Mouse (Mus musculus) cerebellum, adult 9-10 months (tissue): ENCODE results near the gene Atl1.

Source experiments
- DNase-seq: peaks from one replicate; pipeline ENCODE4 v3.0.0; 2022

The Atl1 gene

DNA sequence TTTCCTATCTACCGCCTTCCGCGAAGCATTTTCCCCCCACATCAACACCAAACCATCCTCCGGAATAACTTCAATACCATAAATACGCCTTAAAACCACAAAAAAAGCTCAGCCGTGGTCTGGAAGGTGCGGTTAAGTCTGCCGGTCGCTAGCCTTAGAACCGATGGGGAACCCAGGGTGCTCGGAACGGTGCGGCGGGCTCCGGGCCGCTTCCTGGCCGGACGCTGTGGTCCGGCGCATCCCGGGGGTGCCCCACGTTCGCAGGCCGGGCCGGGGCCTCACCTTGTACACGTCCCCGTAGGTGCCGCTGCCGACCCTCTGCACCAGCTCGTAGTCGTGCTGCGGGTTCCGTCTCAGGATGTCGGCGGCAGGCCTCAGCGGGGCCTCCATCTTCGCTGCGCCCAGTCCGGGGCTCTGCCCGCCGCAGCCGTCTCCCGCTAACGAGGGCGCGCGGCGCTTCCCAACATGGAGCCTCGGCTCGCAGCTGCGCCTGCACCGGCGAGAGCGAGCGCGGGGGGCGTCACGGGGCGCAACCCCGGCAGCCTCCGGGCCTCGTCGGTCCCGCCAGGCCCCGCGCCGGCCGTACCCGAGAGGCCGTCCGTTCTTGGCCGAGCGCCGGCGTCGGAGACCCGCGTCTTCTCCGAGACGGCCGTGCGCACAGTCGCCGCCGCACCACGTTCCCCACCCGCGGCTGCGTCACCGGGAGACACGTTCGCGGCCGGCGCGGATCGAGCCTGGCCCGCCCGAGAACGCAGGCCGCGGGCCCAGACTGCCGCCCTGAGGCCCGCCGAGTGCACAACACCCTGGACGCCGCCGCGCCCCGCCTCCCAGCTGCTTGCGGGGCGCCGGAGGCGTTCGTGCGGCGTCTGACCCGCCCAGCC lies at the start of gene Atl1, which contains the start of gene Map4k5:
TSS of gene Atl1 (plus strand) at position 244 of the 881 bp plus-strand sequence.
TSS of gene Map4k5 (minus strand) at position 830 of the 881 bp plus-strand sequence.
- DNase-seq: peak; percentile 86

DNA sequence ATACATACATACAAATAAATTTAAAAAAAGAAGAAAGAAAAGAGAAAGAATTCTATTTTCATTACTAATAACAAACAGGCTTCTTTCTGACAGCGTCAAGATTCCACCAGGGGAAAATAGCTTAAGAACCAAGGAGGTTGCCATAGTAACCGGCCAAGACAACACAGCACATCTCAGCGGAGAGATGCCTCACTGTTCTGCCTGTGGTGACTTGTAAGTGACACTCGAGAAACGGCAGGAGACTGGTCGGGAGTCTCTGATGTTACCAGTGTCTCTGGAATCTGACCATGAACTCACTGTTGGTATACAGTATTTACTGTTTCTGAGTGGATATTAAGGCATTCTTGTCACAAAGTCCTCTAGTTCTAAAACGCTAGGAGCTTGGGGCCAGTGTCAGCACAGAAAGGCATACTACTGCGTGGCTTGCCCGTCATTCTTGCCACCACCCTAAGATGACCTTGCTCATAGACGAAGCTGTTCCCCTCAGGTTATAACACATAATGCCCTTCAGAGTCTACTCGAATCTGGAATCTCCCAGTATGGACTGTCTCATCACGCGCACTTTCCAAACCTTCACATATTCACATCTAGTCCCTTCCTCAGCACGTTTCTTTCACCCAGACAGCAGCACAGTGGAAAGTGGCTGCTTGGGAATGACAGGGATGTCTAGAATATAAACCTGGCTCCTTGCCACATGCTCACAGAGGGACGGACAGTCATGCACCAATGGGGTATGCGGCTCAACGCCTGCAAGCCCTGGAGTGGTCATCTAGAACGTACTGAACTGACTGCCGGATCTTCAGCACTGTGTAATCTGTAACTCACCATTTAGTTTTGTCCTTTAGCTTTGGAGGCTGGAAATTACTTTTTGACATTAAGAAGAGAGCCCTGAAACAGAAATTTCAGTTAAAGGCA lies 48.6 kb upstream of the Atl1 start:
- DNase-seq: no peak

DNA sequence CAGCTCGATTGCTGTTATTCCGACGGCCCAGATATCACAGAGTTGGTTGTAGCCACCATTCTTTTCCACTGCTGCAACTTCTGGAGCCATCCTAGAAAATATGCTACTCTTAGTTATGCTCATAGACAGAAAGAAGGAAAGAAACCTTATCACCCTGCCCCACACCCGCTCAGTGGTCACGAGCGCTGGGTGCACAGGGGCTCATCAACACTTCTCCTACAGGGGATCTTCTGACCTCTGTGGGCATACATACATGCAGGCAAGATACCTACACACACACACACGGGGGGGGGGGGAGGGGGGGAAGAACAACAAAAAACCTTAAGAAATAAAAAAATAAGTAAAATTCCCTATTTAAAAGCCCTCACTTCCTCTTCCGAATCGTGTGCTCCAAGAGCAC lies 46.7 kb upstream of the Atl1 start:
- no peak for DNase-seq

DNA sequence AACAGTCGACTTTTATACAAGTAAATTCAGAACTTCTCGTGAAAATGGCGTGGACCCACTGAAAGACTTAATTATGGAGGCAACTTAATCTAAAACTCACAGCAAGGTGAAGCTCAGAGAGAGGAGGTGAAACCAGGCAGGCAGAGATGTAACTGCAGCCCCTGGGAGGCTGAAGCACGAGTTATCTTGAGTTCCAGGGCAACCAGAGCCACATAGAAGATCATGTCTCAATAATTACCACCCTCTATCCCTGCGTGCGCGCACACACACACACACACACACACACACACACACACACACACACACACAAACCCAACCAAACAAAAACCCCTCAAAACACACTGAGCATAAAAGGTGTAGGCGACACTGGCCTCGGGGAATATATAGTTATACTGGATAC lies 45.9 kb upstream of the Atl1 start:
- DNase-seq: no peak

DNA sequence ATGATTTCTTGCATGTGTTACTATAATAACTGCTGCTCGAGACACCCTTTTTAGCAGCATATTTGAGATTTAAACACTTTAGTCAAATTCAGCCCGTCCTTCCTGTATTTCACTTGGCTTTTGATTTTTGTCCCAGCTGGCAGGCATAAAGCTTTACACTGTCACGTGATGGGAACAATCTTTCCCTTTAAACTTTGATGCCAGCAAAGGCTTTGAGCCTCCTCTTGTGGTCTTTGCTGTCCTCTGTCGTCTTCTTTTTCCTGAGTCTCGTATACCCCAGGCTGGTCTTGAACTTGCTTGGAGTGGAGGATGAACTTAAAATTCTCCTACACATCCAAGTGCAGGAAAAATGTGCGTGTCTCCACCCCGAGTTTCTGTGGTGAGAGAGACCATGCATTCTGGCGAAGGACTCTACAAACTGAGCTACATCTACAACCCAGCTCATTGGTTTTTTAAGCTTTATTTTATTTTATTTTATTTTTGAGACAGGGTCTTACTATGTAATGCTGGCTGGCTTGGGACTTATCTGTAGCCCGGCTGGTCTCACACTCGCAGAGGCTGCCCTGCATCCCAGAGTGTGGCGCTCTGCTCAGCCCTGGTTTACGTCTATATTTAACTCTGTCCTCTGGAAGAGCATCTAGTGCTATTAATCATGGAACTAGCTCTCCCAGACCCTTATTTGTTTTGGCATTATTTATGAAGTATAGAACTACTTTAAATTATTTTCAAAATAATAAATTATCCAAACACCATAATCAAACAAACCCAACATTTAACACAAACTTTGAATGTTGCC lies 44.1 kb upstream of the Atl1 start:
- no peak for DNase-seq

DNA sequence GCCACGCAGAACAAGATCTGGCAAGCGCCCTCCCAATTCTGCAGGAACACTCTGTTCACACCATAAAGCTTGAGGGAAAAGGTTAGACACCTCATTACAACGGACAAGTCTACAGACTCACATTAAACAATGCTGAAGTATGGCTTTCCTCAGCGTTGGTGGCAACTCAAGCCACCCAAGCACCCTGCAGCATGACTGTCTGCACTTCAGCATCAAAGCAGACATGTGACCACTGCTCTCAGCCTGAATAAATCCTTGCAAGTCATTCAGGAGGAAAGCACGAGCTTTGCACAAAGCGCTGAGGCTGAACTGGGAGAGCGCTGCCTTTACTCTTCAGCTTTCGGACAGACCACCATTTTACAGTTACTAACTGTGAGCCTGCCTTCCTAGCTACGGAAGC lies 40.1 kb upstream of the Atl1 start:
- no peak for DNase-seq

DNA sequence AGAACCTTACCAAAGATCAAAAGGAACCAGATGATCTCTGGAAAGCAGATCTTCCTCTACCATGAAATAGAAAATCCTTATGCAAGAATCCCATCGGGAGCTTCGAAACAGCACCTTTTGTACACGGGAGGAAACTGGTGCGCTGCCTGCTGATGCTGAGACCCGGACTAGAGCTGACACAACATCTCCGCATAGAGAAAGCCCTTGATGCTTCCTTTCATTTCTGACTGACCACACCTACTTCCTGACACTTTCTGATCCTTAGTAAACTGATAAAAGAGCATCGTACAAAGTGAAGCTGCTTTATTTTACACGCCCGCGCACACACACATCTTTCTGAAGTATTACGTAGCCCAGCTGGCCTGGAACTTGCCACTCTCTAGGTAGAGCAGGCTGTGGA lies 39.0 kb upstream of the Atl1 start:
- DNase-seq: no peak

DNA sequence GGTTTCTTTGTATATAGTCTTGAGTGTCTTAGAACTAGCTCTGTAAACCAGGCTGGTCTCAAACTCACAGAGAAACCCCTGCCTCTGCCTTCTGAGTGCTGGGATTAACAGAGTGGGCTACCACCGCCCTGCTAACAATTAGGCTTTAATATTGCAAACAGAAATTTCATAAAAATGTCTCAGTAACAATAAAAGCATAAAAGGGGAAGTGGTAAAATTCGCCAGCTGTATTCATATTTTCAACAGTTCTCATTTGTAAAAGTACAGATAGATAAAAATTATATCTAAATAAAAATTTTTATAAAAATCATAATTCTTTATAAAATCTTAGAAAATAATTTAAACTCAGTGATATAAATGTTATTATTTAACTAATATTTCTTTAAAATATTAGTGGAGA lies 38.5 kb upstream of the Atl1 start:
- no peak for DNase-seq

DNA sequence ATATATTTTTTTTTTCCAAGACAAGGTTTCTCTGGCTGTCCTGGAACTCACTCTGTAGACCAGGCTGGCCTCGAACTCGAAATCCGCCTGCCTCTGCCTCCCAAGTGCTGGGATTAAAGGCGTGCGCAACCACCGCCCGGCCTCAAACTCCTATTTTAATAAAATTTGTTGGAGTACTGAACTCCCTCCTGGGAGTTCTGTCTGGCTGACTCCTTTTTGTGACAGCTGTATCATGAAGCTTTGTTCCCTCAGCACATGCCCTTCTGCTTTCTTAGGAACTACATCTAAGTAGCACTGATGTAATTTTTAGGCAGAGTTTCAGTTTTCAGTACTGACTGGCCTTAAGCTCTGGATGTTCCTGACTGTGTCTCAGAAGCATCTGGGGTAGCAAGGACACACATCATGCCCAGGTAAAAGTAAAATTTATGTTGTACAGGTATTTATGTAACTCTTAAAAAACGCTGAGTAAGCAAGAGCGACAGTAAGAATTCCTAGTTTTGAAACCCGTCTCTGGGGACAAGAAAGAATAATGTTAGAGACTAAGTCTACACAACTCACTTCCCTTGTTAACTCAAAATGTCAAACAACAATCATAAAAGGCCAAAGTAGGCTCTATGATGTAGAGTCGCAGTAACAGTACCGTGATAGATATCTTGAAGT lies 36.6 kb upstream of the Atl1 start:
- DNase-seq: no peak

DNA sequence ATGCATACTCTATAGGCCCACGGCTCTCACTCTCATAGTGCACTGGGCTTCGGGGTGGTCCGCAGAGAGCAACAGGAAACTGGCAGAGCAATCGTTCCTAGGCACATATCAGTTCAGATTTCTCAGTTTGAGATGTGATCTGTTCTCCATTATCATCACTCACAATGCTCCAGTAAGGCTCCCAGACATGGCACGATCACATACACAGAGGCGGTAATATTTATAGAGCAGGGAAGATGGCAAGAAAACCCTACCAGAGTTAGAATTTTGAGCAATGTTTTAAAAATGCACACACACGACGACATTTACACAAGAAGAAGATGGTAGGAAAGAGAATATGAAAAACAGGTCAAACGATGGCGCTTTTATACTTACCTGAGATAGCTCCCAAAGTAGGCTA lies 36.0 kb upstream of the Atl1 start:
- DNase-seq: no peak

DNA sequence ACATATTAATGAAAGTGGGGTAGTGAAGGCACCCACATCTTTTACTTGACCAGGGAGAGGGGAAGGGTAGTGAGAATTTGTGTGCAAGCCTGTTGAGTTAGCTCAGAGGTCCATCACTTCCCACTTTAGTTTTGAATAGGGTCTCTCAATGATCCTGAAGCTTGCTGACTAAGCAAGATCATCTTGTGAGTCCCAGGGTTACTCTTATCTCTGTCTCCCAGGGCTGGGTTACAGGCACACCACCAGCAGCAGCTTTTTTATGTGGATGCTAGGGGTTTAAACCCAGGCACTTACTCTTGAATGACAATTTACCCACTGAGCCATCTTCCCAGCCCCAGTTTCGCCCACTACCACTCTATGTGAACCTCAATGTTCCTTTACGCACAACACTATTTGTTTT lies 34.8 kb upstream of the Atl1 start:
- no peak for DNase-seq

DNA sequence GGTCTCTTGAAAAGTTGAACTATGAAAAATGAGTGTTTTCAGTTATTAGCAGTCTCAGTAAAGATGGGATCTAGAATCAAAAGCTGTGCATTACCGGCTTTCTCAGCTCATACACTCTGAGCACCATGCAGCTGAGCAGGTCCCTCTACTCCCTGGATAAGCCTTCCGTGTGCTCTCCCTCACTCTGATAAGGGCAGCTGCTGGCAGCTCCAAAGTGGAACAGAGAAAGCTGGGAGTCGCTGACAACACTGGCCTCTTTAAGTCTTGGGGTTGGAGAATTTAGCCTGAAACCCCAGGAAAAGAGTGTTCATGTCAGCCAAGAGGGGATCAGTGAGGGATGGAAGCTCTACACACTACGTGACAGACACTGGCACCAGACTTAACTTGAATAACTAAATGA lies 33.6 kb upstream of the Atl1 start:
- DNase-seq: no peak

DNA sequence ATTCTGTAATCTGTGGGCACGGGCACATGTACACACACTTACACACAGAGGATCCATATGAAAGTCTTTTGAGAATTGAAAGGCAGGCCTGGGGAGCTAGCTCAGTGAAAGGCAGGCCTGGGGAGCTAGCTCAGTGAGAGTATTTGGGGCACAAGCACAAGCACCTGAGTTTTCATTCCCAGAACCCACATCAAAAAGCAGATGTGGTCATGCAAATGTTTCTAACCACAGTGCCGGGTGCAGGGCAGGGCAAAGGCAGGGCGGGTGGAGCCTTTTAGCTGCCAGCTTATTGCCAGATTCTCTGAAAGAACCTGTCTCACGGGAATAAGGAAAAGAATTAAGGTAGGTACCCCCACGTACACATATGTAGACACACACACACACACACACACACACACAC lies 28.9 kb upstream of the Atl1 start:
- DNase-seq: no peak

DNA sequence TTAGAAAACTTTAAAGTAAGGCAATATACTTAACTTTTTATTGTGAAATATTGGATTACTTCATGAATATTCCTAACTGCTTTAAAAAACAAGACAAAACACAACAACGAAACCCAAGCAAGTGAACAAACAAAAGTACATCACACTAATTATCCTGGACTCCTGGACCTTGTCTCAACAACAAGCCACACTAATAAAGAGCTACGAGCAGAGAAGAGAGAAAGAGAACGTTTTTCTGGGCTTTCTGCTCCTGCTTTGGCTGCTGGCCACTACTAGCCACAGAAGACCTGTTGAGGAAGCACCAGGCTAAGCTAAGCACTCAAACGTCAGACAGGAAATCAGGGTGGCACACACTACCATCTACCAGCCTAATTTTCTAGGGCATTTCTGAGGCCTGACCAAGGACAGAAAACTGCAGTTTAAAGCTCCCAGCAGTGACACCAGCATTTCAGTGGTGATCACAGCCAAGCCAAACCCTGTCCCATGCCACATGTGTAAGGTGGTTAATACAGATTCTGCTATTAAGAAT lies 28.2 kb upstream of the Atl1 start:
- DNase-seq: no peak

DNA sequence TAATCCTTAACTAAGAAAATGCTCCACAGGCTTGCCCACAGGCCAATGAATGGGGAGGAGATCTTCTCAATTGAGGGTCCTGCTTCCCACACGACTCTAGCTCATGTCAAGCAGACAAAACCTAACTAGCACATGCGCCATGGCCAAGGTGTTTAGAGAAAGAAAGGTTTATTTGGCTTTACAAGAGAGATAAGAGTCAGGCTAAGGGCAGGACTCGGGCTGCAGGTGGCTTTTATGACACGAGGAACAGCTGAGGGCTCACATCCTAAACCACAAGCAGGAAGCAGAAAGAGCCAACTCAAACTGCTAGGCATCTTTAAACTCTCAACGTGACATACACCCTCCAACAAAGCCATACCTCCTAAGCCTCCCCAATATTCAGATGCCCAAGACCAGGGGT lies 25.1 kb upstream of the Atl1 start:
- no peak for DNase-seq

DNA sequence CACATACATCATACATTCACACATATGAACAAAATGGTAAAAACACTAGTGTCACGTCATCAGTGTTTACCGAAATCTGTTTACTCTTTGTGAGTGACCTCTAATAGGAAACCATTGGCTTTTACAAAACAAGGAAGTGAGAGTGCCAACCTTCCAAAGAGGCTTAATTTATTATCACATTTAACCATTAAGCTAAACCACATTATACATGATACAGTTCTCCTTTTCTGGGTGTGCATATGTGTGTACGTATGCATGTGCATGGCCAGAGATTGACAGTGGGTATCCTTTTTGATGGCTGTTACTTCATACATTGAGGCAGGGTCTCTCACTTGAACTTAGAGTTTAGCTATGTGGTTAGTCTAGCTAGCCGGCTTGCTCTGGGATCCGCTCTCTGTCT lies 20.8 kb upstream of the Atl1 start:
- no peak for DNase-seq

DNA sequence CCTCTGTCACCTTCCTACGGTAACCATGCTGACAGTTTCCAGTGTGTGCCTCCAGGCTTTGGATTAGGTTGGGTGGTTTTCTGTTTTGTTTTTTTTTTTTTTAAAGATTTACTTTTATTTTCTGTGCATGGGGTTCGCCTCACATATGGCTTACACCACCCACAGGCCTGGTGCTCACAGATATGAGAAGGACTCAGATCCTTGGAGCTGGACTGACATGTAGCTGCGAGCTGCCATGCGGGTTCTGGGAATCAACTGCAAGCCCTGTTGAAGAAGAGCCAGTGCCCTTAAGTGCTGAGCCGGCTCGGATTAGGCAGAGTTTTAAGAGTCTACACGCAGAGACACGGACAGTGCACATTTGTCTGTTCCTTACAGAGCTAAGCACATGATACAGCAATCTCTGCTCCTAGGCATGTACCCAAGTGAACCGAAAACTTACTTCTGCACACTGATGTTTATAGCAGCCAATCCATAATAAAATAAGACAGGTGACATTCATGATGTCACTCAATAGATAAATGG lies 14.5 kb upstream of the Atl1 start:
- no peak for DNase-seq

DNA sequence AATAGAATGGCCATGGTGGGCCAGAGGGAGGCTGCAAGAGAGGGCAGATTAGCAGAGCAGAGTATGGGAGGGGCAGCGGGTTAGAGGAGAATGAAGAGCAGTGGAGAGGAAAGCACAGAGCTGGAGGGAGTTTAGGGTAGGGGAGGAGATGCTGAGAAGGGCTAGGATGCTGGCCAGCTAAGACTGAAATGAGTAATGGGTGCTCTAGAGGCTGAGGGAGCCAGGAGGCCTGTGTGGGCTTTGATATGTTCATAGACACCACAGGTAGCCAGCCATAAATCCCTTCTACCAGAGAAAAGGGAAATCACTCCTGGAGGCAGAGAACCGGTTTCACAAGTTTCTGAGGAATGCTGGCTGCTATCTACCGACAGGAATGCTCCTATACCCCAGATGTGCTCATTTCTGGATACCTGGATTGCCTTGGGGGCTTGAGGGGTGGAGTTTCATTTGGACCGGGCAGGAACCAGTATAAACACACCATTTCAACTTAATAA lies 13.2 kb upstream of the Atl1 start:
- no peak for DNase-seq

DNA sequence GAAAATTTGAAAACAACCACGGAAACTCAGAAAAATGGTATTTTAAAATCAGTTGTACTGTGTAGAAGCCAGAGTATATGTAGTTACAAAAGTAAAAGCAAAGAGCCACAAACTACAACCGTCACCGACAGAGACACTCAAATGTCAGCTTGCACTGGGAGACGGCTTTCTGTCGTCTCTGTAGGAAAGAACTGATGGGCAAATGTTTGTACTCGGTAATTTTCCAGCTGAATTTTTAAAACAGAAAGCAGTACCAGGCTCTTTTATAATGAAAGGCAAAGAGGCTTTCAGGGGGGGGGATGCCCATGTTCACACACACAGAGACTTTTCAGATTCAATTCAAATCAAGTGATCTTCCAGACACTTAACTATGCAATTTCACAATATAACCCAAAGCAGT lies 12.7 kb upstream of the Atl1 start:
- DNase-seq: no peak

DNA sequence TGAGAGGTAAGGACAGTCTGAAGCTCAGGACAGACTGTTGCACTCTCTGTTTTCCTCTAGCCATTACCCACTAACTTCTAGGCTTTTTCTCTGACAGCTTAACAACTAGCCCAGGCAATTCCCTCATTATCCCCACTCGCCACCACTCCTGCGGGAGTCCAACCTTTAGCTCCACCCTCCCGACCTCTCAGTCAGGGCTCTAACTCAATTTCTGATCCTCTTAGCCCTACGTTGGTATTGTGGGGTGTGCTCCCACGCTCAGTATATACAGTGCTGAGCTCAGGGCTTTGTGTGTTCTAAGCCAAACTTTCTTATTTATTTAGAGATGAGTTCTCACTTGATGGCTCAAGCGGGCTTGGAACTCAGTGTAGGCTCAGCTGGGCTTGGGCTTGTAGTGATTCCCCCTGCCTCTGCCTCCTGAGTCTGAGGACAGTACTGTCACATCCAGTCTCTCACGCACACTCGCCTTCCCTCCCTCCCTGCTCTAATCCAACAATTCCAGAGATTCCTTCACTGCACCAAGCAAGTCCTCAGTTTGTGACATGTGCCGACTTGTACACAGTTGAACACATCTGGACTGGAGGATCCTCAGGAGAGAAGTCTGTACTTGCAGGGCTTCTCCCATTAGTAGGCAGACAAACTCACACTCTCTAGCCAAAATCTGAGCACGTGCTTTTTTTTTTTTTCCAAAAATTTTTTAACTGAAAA lies 11.1 kb upstream of the Atl1 start:
- DNase-seq: no peak

DNA sequence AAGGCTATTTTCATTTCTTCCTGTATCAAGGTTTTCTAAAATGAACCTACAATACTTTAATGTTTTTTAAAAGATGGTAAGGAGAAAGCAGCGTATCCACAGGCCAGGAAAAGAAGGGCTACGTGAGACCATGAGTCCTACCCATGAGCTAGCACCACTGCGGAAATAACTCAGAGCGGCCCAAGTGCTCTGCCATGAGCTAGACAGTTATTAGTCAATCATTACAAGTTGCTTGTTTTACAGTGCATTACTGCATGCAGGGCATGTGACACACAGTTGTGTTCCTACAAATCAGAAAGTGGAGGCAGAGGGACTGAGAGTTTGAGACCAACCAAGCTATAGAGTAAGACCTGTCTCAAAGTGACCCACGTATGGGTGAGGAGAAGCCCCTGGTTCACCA lies 8.4 kb upstream of the Atl1 start:
- no peak for DNase-seq
